Mouse (Mus musculus): ENCODE results near the gene Eci3. TPM values are rescaled to one million over a fixed set of nuclear protein-coding genes. Genes with fewer than 3 reads are reported as not detected.
"Not testable (repeated sequence)": the region's sequence is repeated elsewhere in the genome, so short reads cannot be mapped to it uniquely, and the experiment has no call there.

Eci3 gene
- polyA plus RNA-seq, 1 experiment from 2014 or later = 1.2 TPM

GRCm38 (mm10) chr13:34958158-34958557, 5.5 kb downstream of the Eci3 start:
- not testable (repeated sequence) for H3K9me3 ChIP-seq (ENCODE audit: control insufficient read depth, low read length); H3K27ac ChIP-seq (ENCODE audit: low read depth); H3K4me2 ChIP-seq (ENCODE audit: low read length); H3K9ac ChIP-seq (ENCODE audit: low read length); DNase-seq (ENCODE audit: low spot score); H3K27me3 ChIP-seq (replicated peaks; ENCODE audit: control insufficient read depth, insufficient read depth, low read length); ATAC-seq (replicated peaks; ENCODE audit: low FRiP score, low TSS enrichment, low read depth); H3K36me3 ChIP-seq (ENCODE audit: control insufficient read depth, insufficient read depth, low read length); H3K4me3 ChIP-seq (ENCODE audit: low read depth, low read length); H3K4me1 ChIP-seq (replicated peaks; ENCODE audit: control insufficient read depth, insufficient read depth, low read length)
- 92% methylated on average over 3 of the region's 3 CpGs for WGBS

- Histone ChIP-seq H3K36me3 (ENCODE audit: control insufficient read depth, insufficient read depth, low read length) (no peaks in the 10 kb centered on the region), H3K4me2 (ENCODE audit: low read length) (no peak overlapping the region), H3K27me3 (replicated peaks; ENCODE audit: control insufficient read depth, insufficient read depth, low read length) (no peaks in the 10 kb centered on the region), H3K4me3 (ENCODE audit: low read depth, low read length) (no peak overlapping the region), H3K4me1 (replicated peaks; ENCODE audit: control insufficient read depth, insufficient read depth, low read length) (no peaks in the 10 kb centered on the region), H3K9me3 (ENCODE audit: control insufficient read depth, low read length) (no peaks in the 10 kb centered on the region), H3K9ac (ENCODE audit: low read length) (no peak overlapping the region), H3K27ac (ENCODE audit: low read depth) (no peak overlapping the region)
- no peak for ATAC-seq (replicated peaks; ENCODE audit: low FRiP score, low TSS enrichment, low read depth)
- WGBS = 84% methylated on average over 4 of the region's 4 CpGs
- DNase-seq (ENCODE audit: low spot score) = no peak
These were observed 6.7 kb downstream of the Eci3 start for GRCm38 (mm10) chr13:34956901-34957300.

GRCm38 (mm10) chr13:34951437-34951836, 12.2 kb downstream of the Eci3 start:
- H3K4me2 ChIP-seq (ENCODE audit: low read length); H3K4me3 ChIP-seq (ENCODE audit: low read depth, low read length); H3K9me3 ChIP-seq (ENCODE audit: control insufficient read depth, low read length); H3K4me1 ChIP-seq (replicated peaks; ENCODE audit: control insufficient read depth, insufficient read depth, low read length); H3K9ac ChIP-seq (ENCODE audit: low read length); H3K27me3 ChIP-seq (replicated peaks; ENCODE audit: control insufficient read depth, insufficient read depth, low read length); DNase-seq (ENCODE audit: low spot score); H3K27ac ChIP-seq (ENCODE audit: low read depth); ATAC-seq (replicated peaks; ENCODE audit: low FRiP score, low TSS enrichment, low read depth); H3K36me3 ChIP-seq (ENCODE audit: control insufficient read depth, insufficient read depth, low read length): not testable (repeated sequence)
- WGBS = 85% methylated on average over 2 of the region's 2 CpGs

GRCm38 (mm10) chr13:34942370-34942769, 21.2 kb downstream of the Eci3 start:
- Histone ChIP-seq H3K4me1 (replicated peaks; ENCODE audit: control insufficient read depth, insufficient read depth, low read length) (no peaks in the 10 kb centered on the region), H3K27me3 (replicated peaks; ENCODE audit: control insufficient read depth, insufficient read depth, low read length) (no peaks in the 10 kb centered on the region), H3K9ac (ENCODE audit: low read length) (no peak overlapping the region), H3K9me3 (ENCODE audit: control insufficient read depth, low read length) (no peaks in the 10 kb centered on the region), H3K4me3 (ENCODE audit: low read depth, low read length) (no peak overlapping the region), H3K4me2 (ENCODE audit: low read length) (no peak overlapping the region), H3K27ac (ENCODE audit: low read depth) (no peak overlapping the region), H3K36me3 (ENCODE audit: control insufficient read depth, insufficient read depth, low read length) (no peaks in the 10 kb centered on the region)
- DNase-seq (ENCODE audit: low spot score) = no peak
- ATAC-seq (replicated peaks; ENCODE audit: low FRiP score, low TSS enrichment, low read depth) = no peak

GRCm38 (mm10) chr13:34934931-34935644, 28.5 kb downstream of the Eci3 start:
- Histone ChIP-seq H3K4me2 (ENCODE audit: low read length) (no peak overlapping the region), H3K36me3 (ENCODE audit: control insufficient read depth, insufficient read depth, low read length) (no peaks in the 10 kb centered on the region), H3K27ac (ENCODE audit: low read depth) (no peak overlapping the region), H3K4me1 (replicated peaks; ENCODE audit: control insufficient read depth, insufficient read depth, low read length) (no peaks in the 10 kb centered on the region; the same call in 1 of the 2 replicates), H3K9ac (ENCODE audit: low read length) (no peak overlapping the region), H3K4me3 (ENCODE audit: low read depth, low read length) (no peak overlapping the region), H3K9me3 (ENCODE audit: control insufficient read depth, low read length) (no peaks in the 10 kb centered on the region), H3K27me3 (replicated peaks; ENCODE audit: control insufficient read depth, insufficient read depth, low read length) (no peaks in the 10 kb centered on the region)
- WGBS = 69% methylated on average over 10 of the region's 10 CpGs
- DNase-seq (ENCODE audit: low spot score) (no peak), ATAC-seq (replicated peaks; ENCODE audit: low FRiP score, low TSS enrichment, low read depth) (no peak)

- Histone ChIP-seq H3K4me2 (ENCODE audit: low read length) (no peak within 1 kb of the TSS), H3K4me3 (ENCODE audit: low read depth, low read length) (no peak within 1 kb of the TSS), H3K9ac (ENCODE audit: low read length) (no peak within 1 kb of the TSS), H3K27ac (ENCODE audit: low read depth) (no peak within 1 kb of the TSS), H3K9me3 (ENCODE audit: control insufficient read depth, low read length) (no peaks in the 10 kb centered on the region), H3K36me3 (ENCODE audit: control insufficient read depth, insufficient read depth, low read length) (no peaks in the 10 kb centered on the region), H3K27me3 (replicated peaks; ENCODE audit: control insufficient read depth, insufficient read depth, low read length) (no peaks in the 10 kb centered on the region), H3K4me1 (replicated peaks; ENCODE audit: control insufficient read depth, insufficient read depth, low read length) (no peaks in the 10 kb centered on the region)
- 79% methylated on average over 4 of the region's 4 CpGs for WGBS
- ATAC-seq (replicated peaks; ENCODE audit: low FRiP score, low TSS enrichment, low read depth) (no peak), DNase-seq (ENCODE audit: low spot score) (no peak)
These were observed 39.4 kb downstream of the Eci3 start, which contains the start of the genes Fam217a and 4933417A18Rik for GRCm38 (mm10) chr13:34924210-34924609. Gene Fam217a (minus strand): TSS chr13:34924310. Gene 4933417A18Rik (plus strand): TSS chr13:34924409.

- WGBS = 33% methylated on average over 37 of the region's 37 CpGs
- no peak overlapping the region for H3K27ac ChIP-seq (ENCODE audit: low read depth)
- H3K4me3 ChIP-seq (ENCODE audit: low read depth, low read length) = peak overlapping the region; percentile 28
- 0 out of 2 replicates have a peak overlapping the region, but pooled peaks have one; percentile 5 for H3K9ac ChIP-seq (ENCODE audit: low read length)
- no peaks in the 10 kb centered on the region for H3K9me3 ChIP-seq (ENCODE audit: control insufficient read depth, low read length)
- H3K4me1 ChIP-seq (replicated peaks; ENCODE audit: control insufficient read depth, insufficient read depth, low read length) = no peaks in the 10 kb centered on the region; the same call in 1 of the 2 replicates
- no peak for DNase-seq (ENCODE audit: low spot score)
- no peaks in the 10 kb centered on the region for H3K27me3 ChIP-seq (replicated peaks; ENCODE audit: control insufficient read depth, insufficient read depth, low read length)
- peak overlapping the region; percentile 55 for H3K4me2 ChIP-seq (ENCODE audit: low read length)
- ATAC-seq (replicated peaks; ENCODE audit: low FRiP score, low TSS enrichment, low read depth) = no peak
- no peaks in the 10 kb centered on the region for H3K36me3 ChIP-seq (ENCODE audit: control insufficient read depth, insufficient read depth, low read length)
These were observed 47.0 kb downstream of the Eci3 start for GRCm38 (mm10) chr13:34916520-34917167.

GRCm38 (mm10) chr13:34914614-34915013, 49.0 kb downstream of the Eci3 start:
- no peak overlapping the region for H3K4me2 ChIP-seq (ENCODE audit: low read length)
- 85% methylated on average over 9 of the region's 9 CpGs for WGBS
- H3K36me3 ChIP-seq (ENCODE audit: control insufficient read depth, insufficient read depth, low read length) = no peaks in the 10 kb centered on the region
- ATAC-seq (replicated peaks; ENCODE audit: low FRiP score, low TSS enrichment, low read depth) (no peak), DNase-seq (ENCODE audit: low spot score) (no peak)
- H3K9me3 ChIP-seq (ENCODE audit: control insufficient read depth, low read length) = no peaks in the 10 kb centered on the region
- no peak overlapping the region for H3K9ac ChIP-seq (ENCODE audit: low read length)
- H3K27ac ChIP-seq (ENCODE audit: low read depth) = no peak overlapping the region
- no peak overlapping the region for H3K4me3 ChIP-seq (ENCODE audit: low read depth, low read length)
- no peaks in the 10 kb centered on the region for H3K27me3 ChIP-seq (replicated peaks; ENCODE audit: control insufficient read depth, insufficient read depth, low read length)
- no peaks in the 10 kb centered on the region; the same call in 1 of the 2 replicates for H3K4me1 ChIP-seq (replicated peaks; ENCODE audit: control insufficient read depth, insufficient read depth, low read length)
